ENCODE assay signal across 18 mouse cellular contexts in the genomic region with DNA sequence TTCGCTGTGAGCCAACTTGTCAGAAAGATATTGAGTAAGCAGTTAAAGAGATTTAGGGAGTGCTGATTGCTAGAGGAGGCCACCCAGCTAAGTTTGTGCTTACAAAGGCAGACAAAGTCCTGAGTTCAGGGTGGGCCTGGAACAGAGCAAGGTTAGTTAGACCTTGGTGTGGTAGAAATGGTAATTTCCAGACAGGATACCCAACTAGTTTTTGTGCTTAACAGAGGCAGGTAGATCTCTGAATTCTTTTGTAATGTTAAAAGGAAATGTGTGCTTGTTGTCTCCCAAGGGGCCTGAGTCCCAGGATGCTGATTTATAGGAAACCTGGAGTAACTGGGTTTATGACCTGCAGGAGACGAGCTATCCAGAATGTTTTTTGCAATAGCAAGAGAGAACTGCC.
"Had no signal": no experiment of that assay in that cellular context is flagged by ENCODE, and none has a peak within 500 bp of the region (broad histone marks: within the 10 kb centered on the region; RNA-seq: fewer than 3 reads in every experiment).

No protein-coding gene starts in this region.

- H3K27ac ChIP-seq: lung, embryonic 15.5 days; macrophage; midbrain, embryonic 13.5 days; midbrain, embryonic 15.5 days; neural tube, embryonic 12.5 days; stomach, embryonic 15.5 days; stomach, postnatal 0 days had no signal

- H3K9ac ChIP-seq: liver, postnatal 0 days; lung, embryonic 15.5 days; midbrain, embryonic 13.5 days; midbrain, embryonic 15.5 days; neural tube, embryonic 12.5 days; stomach, embryonic 15.5 days had no signal

- DNase-seq: liver, postnatal 0 days; lung, adult 2 months; lung, postnatal 14 days; lung, postnatal 36 days; retina, postnatal 1 day; right cerebral cortex, adult 18-20 months; right cerebral cortex, postnatal 25 days; thymus, adult 2 months; thymus, postnatal 25 days; thymus, postnatal 4 days had no signal

- H3K27me3 ChIP-seq: lung, embryonic 15.5 days; megakaryocyte, embryonic 14.5 days; midbrain, embryonic 13.5 days; midbrain, embryonic 15.5 days; neural tube, embryonic 12.5 days; stomach, embryonic 15.5 days had no signal

- H3K4me3 ChIP-seq: lung, embryonic 15.5 days; megakaryocyte, embryonic 14.5 days; midbrain, embryonic 13.5 days; midbrain, embryonic 15.5 days; neural tube, embryonic 12.5 days; stomach, embryonic 15.5 days had no signal

- H3K36me3 ChIP-seq: lung, embryonic 15.5 days had no signal

- H3K4me1 ChIP-seq: lung, embryonic 15.5 days; midbrain, embryonic 13.5 days; midbrain, embryonic 15.5 days; neural tube, embryonic 12.5 days; stomach, embryonic 15.5 days had no signal

- H3K9me3 ChIP-seq: lung, embryonic 15.5 days; megakaryocyte, embryonic 14.5 days; midbrain, embryonic 13.5 days; midbrain, embryonic 15.5 days; neural tube, embryonic 12.5 days; stomach, embryonic 15.5 days had no signal
